Mouse (Mus musculus): ENCODE results near the gene Aqp9.

The Aqp9 gene

GRCm38 (mm10) chr9:71067156-71067555 lies 101.3 kb downstream of the Aqp9 start:
- no peak for DNase-seq (ENCODE audit: low read depth, low spot score)

DNA sequence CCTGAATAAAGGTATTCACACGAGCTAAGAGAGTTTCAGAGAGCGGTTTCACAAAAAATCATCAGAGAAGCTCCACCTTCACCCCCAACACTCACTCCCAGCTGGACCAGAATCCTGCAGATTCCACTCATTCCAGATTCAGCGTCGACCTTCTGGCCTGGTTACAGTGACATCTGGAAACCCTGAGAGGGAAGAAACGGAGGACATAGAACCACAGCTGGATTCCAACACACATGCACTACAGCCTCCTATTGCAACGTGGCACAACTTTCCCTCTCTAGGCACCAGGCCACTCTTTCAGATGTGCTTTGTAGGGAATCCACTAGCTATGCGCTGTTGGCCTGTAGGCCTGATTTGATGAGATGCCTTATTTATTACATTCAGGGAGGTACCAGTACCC lies 102.0 kb downstream of the Aqp9 start:
- DNase-seq (ENCODE audit: low read depth, low spot score), result no peak

- peak; percentile 30 for DNase-seq (ENCODE audit: low read depth, low spot score)
Observed at GRCm38 (mm10) chr9:71065343-71065875, 103.1 kb downstream of the Aqp9 start.

DNA sequence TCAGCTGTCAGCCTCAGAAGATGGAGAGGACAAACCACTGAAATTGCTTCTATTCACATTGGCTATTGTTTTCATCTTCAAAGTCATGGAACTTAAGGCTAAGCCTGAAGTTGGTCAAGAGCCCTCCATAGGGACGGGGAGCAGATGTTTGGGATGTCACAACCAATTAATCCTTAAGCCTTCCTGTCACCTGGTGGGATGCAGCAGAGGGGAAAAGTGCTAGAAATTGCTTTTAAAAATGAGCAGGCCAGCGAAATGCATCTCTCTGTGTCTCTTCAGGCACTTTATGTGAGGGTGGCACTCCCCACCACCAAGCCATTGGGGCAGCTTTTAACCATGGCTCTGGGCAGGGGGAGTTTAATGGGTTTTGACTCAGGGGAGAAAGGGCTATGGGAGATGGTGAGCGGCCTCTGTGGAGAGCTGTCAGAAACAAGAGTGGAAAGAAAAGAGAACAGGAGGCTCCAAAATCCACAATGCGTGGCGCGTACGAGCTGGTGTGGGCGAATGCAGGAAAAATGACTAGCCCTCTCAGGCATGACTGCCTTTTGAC lies 104.1 kb downstream of the Aqp9 start:
- no peak for DNase-seq (ENCODE audit: low read depth, low spot score)

GRCm38 (mm10) chr9:71063551-71063950 lies 104.9 kb downstream of the Aqp9 start:
- DNase-seq (ENCODE audit: low read depth, low spot score), result no peak

GRCm38 (mm10) chr9:71062976-71063375 lies 105.5 kb downstream of the Aqp9 start:
- DNase-seq (ENCODE audit: low read depth, low spot score), result no peak

DNA sequence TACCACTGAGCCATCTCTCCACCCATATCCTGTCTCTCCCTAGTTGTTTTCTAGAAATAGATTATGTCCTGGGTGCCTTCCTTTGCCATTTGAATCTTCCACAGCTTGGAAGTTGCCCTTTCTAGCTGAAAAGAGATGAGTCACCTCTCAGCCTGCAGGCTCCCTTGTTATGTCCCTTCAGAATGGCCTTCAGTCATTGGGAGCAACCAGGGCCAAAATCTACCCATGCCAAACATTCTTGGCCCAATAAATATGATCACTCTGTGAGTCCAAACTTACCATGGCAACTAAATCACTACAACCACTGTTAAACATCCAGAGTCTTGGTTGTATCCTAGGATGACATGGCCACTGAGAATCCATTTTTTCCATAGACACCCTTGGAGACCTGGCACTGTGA lies 106.2 kb downstream of the Aqp9 start:
- DNase-seq (ENCODE audit: low read depth, low spot score), result no peak
